Mouse (Mus musculus): Measurements from ENCODE around the gene Cdsn.
A peak's percentile ranks its signal among the peaks of the same experiment; 100 is the strongest.

DNA sequence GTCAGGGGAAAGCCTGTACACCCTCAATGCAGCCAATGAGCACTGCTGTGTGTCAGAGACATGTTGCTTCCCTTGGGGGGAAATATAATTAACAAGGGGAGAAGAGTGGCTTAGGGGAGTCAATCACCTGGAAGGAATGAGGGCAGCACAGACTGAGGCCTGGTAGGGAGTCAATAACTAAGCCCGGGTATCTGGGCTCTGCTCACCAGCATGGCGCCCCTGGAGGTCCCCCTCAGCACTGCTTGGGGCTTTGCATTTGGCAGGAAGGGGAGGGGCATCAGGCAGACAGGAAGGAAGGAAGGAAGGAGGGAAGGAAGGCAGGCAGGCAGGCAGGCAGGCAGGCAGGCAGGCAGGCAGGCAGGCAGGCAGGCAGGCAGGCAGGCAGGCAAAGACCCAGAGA lies 4.5 kb upstream of the Cdsn start:
- TF ChIP-seq CTCF (IDR thresholded peaks at IDR 0.05; ENCODE audit: low read depth) (0 out of 2 replicates have a peak, but pooled peaks have one; percentile 9), EP300 (IDR thresholded peaks at IDR 0.05; ENCODE audit: low read depth) (no peak)

Data from liver, postnatal 0 days (tissue).